In genomic region chr10:77017662-77018061, GRCm38 (mm10) we compare ENCODE assay signal across 21 mouse cellular contexts. TPM values are rescaled to one million over a fixed set of nuclear protein-coding genes. Genes with fewer than 3 reads are reported as not detected.
DNase-seq lines count a peak whose midpoint lies in the region; ATAC-seq and TF ChIP-seq lines count a peak whose summit lies in the region.
"Had no signal": no experiment of that assay in that cellular context is flagged by ENCODE, and none has a peak within 500 bp of the region (broad histone marks: within the 10 kb centered on the region; RNA-seq: fewer than 3 reads in every experiment).

No protein-coding gene starts in this region.

- H3K9me3 ChIP-seq in neural tube, embryonic 15.5 days (replicated peaks): no peaks in the 10 kb centered on the region
- H3K9me3 ChIP-seq in kidney, postnatal 0 days (replicated peaks; ENCODE audit: low read length): no peaks in the 10 kb centered on the region
- no peaks in the 10 kb centered on the region for H3K9me3 ChIP-seq in stomach, postnatal 0 days (ENCODE audit: control insufficient read depth, low read length)
- H3K9me3 ChIP-seq: G1E; hindbrain, embryonic 10.5 days; limb, embryonic 15.5 days had no signal

- H3K27ac ChIP-seq in layer of hippocampus, adult 2 months: no peak overlapping the region
- H3K27ac ChIP-seq in neural tube, embryonic 15.5 days (replicated peaks): no peak overlapping the region
- H3K27ac ChIP-seq in kidney, postnatal 0 days: no peak overlapping the region
- no peak overlapping the region for H3K27ac ChIP-seq in stomach, postnatal 0 days (replicated peaks)
- H3K27ac ChIP-seq: hindbrain, embryonic 10.5 days; limb, embryonic 15.5 days; macrophage had no signal

- H3K4me1 ChIP-seq in neural tube, embryonic 15.5 days: peaks cover 7% of the 10 kb centered on the region; the same call in 1 of the 2 replicates
- no peaks in the 10 kb centered on the region; the same call in 1 of the 2 replicates for H3K4me1 ChIP-seq in kidney, postnatal 0 days (replicated peaks; ENCODE audit: insufficient read depth, low read length)
- no peaks in the 10 kb centered on the region for H3K4me1 ChIP-seq in stomach, postnatal 0 days (replicated peaks; ENCODE audit: control insufficient read depth, insufficient read depth)

- 71% methylated on average over 9 of the region's 9 CpGs for WGBS in neural tube, embryonic 15.5 days
- WGBS in kidney, postnatal 0 days: 65% methylated on average over 9 of the region's 9 CpGs
- WGBS in stomach, postnatal 0 days: 32% methylated on average over 9 of the region's 9 CpGs

- 0 out of 2 replicates have a peak, but pooled peaks have one; percentile 6 for ATAC-seq in neural tube, embryonic 15.5 days (ENCODE audit: low FRiP score)
- ATAC-seq in kidney, postnatal 0 days (replicated peaks; ENCODE audit: low FRiP score, low read depth): no peak
- peak; percentile 51 for ATAC-seq in stomach, postnatal 0 days (ENCODE audit: low FRiP score, low TSS enrichment)
- ATAC-seq: forebrain, embryonic 14.5 days had no signal

- no peak for TF ChIP-seq EP300 in stomach, postnatal 0 days (optimal IDR thresholded peaks at IDR 0.05)

- H3K4me2 ChIP-seq in neural tube, embryonic 15.5 days: no peak overlapping the region
- H3K4me2 ChIP-seq in kidney, postnatal 0 days (ENCODE audit: low read length): no peak overlapping the region
- H3K4me2 ChIP-seq in stomach, postnatal 0 days (replicated peaks; ENCODE audit: low read depth): no peak overlapping the region
- H3K4me2 ChIP-seq: heart, embryonic 11.5 days; limb, embryonic 15.5 days; midbrain, embryonic 11.5 days had no signal

- TF ChIP-seq CTCF in layer of hippocampus, adult 2 months (conservative IDR thresholded peaks at IDR 0.05): 0 out of 2 replicates have a peak, but pooled peaks have one; percentile 13
- 0 out of 2 replicates have a peak, but pooled peaks have one; percentile 2 for TF ChIP-seq CTCF in kidney, postnatal 0 days (IDR thresholded peaks at IDR 0.05; ENCODE audit: low read depth)
- peak; percentile 41 for TF ChIP-seq CTCF in stomach, postnatal 0 days (IDR thresholded peaks at IDR 0.05; ENCODE audit: low read depth)

- no peak for DNase-seq in layer of hippocampus, adult 2 months (ENCODE audit: low spot score in 2 of 2)
- DNase-seq in layer of hippocampus, adult 9-11 months: no peak
- no peak for DNase-seq in neural tube, embryonic 10.5 days (ENCODE audit: extremely low spot score, low spot score)
- DNase-seq in kidney, postnatal 0 days (ENCODE audit: low spot score): no peak
- DNase-seq in stomach, postnatal 0 days (ENCODE audit: low spot score): peak; percentile 65
- DNase-seq in natural killer cell, adult 2 months (ENCODE audit: low spot score in 2 of 2): no peak
- DNase-seq in adrenal gland, postnatal 4 days (ENCODE audit: low spot score in 2 of 2): no peak
- DNase-seq: adrenal gland, adult 2 months; B cell, adult 2 months; cerebellum, adult 8-10 months; gastrocnemius, postnatal 14 days; left cerebral cortex, postnatal 4 days had no signal

- no peaks in the 10 kb centered on the region for H3K27me3 ChIP-seq in neural tube, embryonic 15.5 days (replicated peaks)
- H3K27me3 ChIP-seq in kidney, postnatal 0 days (ENCODE audit: insufficient read depth, low read length): no peaks in the 10 kb centered on the region
- H3K27me3 ChIP-seq in stomach, postnatal 0 days (ENCODE audit: control insufficient read depth, insufficient read depth, low read length): no peaks in the 10 kb centered on the region
- H3K27me3 ChIP-seq: limb, embryonic 15.5 days had no signal

- no peak overlapping the region for H3K4me3 ChIP-seq in layer of hippocampus, adult 2 months
- no peak overlapping the region for H3K4me3 ChIP-seq in neural tube, embryonic 15.5 days (replicated peaks)
- H3K4me3 ChIP-seq in kidney, postnatal 0 days (replicated peaks; ENCODE audit: low read depth, low read length): no peak overlapping the region
- H3K4me3 ChIP-seq in stomach, postnatal 0 days (ENCODE audit: low read depth, low read length): no peak overlapping the region
- H3K4me3 ChIP-seq: hindbrain, embryonic 10.5 days; limb, embryonic 15.5 days had no signal

- no peaks in the 10 kb centered on the region for H3K36me3 ChIP-seq in neural tube, embryonic 15.5 days
- no peaks in the 10 kb centered on the region for H3K36me3 ChIP-seq in kidney, postnatal 0 days (ENCODE audit: insufficient read depth, low read length)
- H3K36me3 ChIP-seq in stomach, postnatal 0 days (ENCODE audit: control insufficient read depth, insufficient read depth, low read length): no peaks in the 10 kb centered on the region
- H3K36me3 ChIP-seq: G1E; hindbrain, embryonic 10.5 days; limb, embryonic 15.5 days had no signal

- H3K9ac ChIP-seq in neural tube, embryonic 15.5 days (replicated peaks): no peak overlapping the region
- H3K9ac ChIP-seq in kidney, postnatal 0 days (ENCODE audit: low read depth, low read length): no peak overlapping the region
- no peak overlapping the region for H3K9ac ChIP-seq in stomach, postnatal 0 days (ENCODE audit: low read length)
- H3K9ac ChIP-seq: limb, embryonic 15.5 days had no signal

RNA-seq across cellular contexts. Expression of gene Slc19a1, which starts 14.4 kb away (rescaled TPM):
- 10 to 100 TPM; 21.1 to 21.6 TPM for total RNA-seq in layer of hippocampus, adult 2 months (2021)
- 37.9 and 39.2 TPM in 2 replicates for polyA plus RNA-seq in neural tube, embryonic 15.5 days (2015; fragmentation: Nextera tagmentation; extraction: Ambion mirVana)
- 48.0 and 51.5 TPM in 2 replicates for polyA plus RNA-seq in kidney, postnatal 0 days (2015; fragmentation: Nextera tagmentation; extraction: Ambion mirVana)
- polyA plus RNA-seq in stomach, postnatal 0 days (2015; fragmentation: Nextera tagmentation; extraction: Ambion mirVana): 13.9 and 14.2 TPM in 2 replicates
- total RNA-seq in adrenal gland, postnatal 4 days (2021): 10 to 100 TPM; 25.7 to 29.2 TPM

RNA-seq across cellular contexts. Expression of gene Pcbp3, which starts 56.0 kb away (rescaled TPM):
- 10 to 100 TPM; 57.6 to 63.9 TPM for total RNA-seq in layer of hippocampus, adult 2 months (2021)
- 98.8 and 103 TPM in 2 replicates for polyA plus RNA-seq in neural tube, embryonic 15.5 days (2015; fragmentation: Nextera tagmentation; extraction: Ambion mirVana)
- polyA plus RNA-seq in kidney, postnatal 0 days (2015; fragmentation: Nextera tagmentation; extraction: Ambion mirVana): 32.3 and 37.8 TPM in 2 replicates
- 15.3 and 18.5 TPM in 2 replicates for polyA plus RNA-seq in stomach, postnatal 0 days (2015; fragmentation: Nextera tagmentation; extraction: Ambion mirVana)
- total RNA-seq in adrenal gland, postnatal 4 days (2021): 10 to 100 TPM; 52.3 to 72.3 TPM
- total RNA-seq: CH12.LX, G1E had no signal
- polyA plus RNA-seq: G1E had no signal
